Mouse (Mus musculus): ENCODE data around the gene Ltbp4. TPM values are rescaled to one million over a fixed set of nuclear protein-coding genes. Genes with fewer than 3 reads are reported as not detected.

Ltbp4 gene
- total RNA-seq, 1 experiment = 65.8 TPM

DNA sequence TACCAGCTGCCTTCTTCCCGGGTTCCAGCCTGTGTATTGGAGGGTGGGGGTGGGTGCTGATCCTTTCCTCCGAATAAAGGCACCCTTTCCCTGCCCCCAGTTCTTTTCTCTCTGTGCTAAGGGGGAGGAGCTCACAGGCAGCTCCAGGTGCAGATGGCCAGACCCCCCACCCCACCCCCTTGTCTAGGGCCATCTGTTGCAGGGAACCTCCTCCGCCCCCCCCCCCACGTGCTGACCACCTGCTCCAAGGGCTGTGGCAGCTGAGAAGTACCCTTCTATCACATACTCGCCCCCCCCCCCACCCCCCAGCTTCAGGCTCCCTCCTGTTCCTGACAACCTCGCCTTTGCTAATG, 79.7 kb downstream of the Ltbp4 start:
- H3K9me3 ChIP-seq (ENCODE audit: control insufficient read depth, insufficient read depth, low read depth, low read length) = no peaks in the 10 kb centered on the region
- H3K4me3 ChIP-seq (ENCODE audit: insufficient read depth in 1 of 2, low read depth in 1 of 2, low read length in 2 of 2, poor library complexity in 1 of 2, severe bottlenecking in 1 of 2) = peak overlapping the region; percentile 50 to 84; a peak in 2 of 4 replicates
- TF ChIP-seq ZNF384 (IDR thresholded peaks at IDR 0.05; ENCODE audit: low read depth, low read length) (no peak), CHD2 (IDR thresholded peaks at IDR 0.05; ENCODE audit: low read depth, low read length) (no peak), HCFC1 (IDR thresholded peaks at IDR 0.05; ENCODE audit: borderline replicate concordance, insufficient read depth, low read length) (no peak)
- H3K27ac ChIP-seq (ENCODE audit: insufficient read depth, low read depth, low read length, poor library complexity, severe bottlenecking) = peak overlapping the region; percentile 8
- H3K36me3 ChIP-seq (ENCODE audit: control insufficient read depth, insufficient read depth, low read length, poor library complexity, severe bottlenecking) = peaks cover 4% of the 10 kb centered on the region; the same call in 1 of the 2 replicates
- no peak for DNase-seq (ENCODE audit: low read depth, low spot score)
- peaks cover 2 to 8% of the 10 kb centered on the region in 2 experiments; a peak in 2 of 4 replicates for H3K4me1 ChIP-seq (ENCODE audit: control insufficient read depth in 2 of 2, insufficient read depth in 2 of 2, low read length in 2 of 2, poor library complexity in 1 of 2)
- H3K9ac ChIP-seq (ENCODE audit: insufficient read depth, low read depth, low read length, poor library complexity, severe bottlenecking) = peak overlapping the region; percentile 9; the same call in 1 of the 2 replicates
- in situ Hi-C loops (cut with MboI; ENCODE audit: low sequenced_read_pairs in 2 of 2, unreplicated experiment in 2 of 2) = no loop called here

DNA sequence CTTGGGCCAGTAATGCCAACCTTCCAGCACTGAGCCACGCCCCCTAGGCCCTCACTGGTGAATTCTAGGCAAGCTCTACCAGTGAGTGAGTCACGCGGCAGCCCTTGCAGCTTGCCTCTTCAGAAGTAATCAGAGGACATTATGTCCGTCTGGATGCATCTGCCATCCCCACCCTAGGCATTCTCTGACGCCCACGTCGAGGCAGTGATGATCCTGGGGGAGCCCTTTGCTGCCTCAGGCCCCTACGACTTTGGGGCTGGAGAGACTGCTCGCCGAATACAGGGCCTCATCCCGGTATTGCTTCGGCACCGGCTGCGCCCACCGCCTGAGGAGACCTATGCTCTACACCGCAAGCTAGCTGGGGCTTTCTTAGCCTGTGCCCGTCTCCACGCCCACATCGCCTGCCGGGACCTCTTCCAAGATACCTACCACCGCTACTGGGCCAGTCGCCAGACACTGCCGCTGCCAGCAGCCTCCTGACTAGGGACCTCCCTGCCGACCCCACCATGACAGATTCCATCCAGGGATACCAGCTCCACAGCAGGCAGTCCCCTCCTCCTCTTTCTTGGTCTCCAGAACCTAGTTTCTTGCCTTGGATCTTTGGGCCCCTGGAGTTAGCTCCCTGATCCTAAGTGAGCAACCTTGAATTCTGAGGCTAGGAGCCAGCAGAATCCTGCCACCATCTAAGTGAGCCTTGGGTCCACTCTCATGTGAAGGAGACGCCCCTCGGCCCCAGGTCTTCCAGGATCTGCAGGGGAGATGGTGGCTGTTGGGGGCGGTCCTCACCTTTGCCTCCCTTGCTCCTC, 80.2 kb downstream of the Ltbp4 start:
- Histone ChIP-seq H3K4me3 (ENCODE audit: insufficient read depth in 1 of 2, low read depth in 1 of 2, low read length in 2 of 2, poor library complexity in 1 of 2, severe bottlenecking in 1 of 2) (peak overlapping the region; percentile 33 to 72; a peak in 3 of 4 replicates), H3K4me1 (ENCODE audit: control insufficient read depth in 2 of 2, insufficient read depth in 2 of 2, low read length in 2 of 2, poor library complexity in 1 of 2) (peaks cover 2 to 8% of the 10 kb centered on the region in 2 experiments; a peak in 2 of 4 replicates), H3K9ac (ENCODE audit: insufficient read depth, low read depth, low read length, poor library complexity, severe bottlenecking) (peak overlapping the region; percentile 9; the same call in 1 of the 2 replicates), H3K27ac (ENCODE audit: insufficient read depth, low read depth, low read length, poor library complexity, severe bottlenecking) (no peak overlapping the region), H3K9me3 (ENCODE audit: control insufficient read depth, insufficient read depth, low read depth, low read length) (no peaks in the 10 kb centered on the region), H3K36me3 (ENCODE audit: control insufficient read depth, insufficient read depth, low read length, poor library complexity, severe bottlenecking) (peaks cover 2% of the 10 kb centered on the region; the same call in 1 of the 2 replicates)
- TF ChIP-seq MAFK (IDR thresholded peaks at IDR 0.05; ENCODE audit: insufficient read depth, low read depth, low read length) = no peak
- TF ChIP-seq CHD2 (IDR thresholded peaks at IDR 0.05; ENCODE audit: low read depth, low read length) = no peak
- TF ChIP-seq HCFC1 (IDR thresholded peaks at IDR 0.05; ENCODE audit: borderline replicate concordance, insufficient read depth, low read length) = no peak
- TF ChIP-seq ZNF384 (IDR thresholded peaks at IDR 0.05; ENCODE audit: low read depth, low read length) = no peak
- TF ChIP-seq ZC3H11A (IDR thresholded peaks at IDR 0.05; ENCODE audit: borderline replicate concordance, low read depth, low read length) = no peak
- in situ Hi-C loops (cut with MboI; ENCODE audit: low sequenced_read_pairs in 2 of 2, unreplicated experiment in 2 of 2) = no loop called here
- no peak for DNase-seq (ENCODE audit: low read depth, low spot score)

DNA sequence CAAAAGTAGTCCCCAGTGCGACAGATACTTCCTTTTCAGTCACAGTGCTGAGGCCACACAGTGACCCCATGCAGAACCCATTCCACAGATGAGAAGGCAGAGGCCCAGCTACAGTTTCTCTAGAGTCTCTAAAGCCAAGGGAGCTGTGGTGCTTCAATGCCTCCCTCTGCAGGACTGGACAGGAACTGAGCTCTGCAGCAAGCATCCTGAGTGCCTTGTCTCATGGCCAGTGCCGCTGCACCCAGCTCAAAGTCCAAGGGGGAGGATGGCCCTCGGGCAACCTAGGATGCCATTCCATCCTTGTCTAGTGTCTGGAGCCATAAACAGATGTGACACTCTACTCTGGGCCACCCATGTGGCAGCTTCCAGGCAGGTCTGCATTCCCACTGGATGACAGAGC, 81.8 kb downstream of the Ltbp4 start:
- in situ Hi-C loops (cut with MboI; ENCODE audit: low sequenced_read_pairs in 2 of 2, unreplicated experiment in 2 of 2) = no loop called here
- no peak for DNase-seq (ENCODE audit: low read depth, low spot score)
- no peak overlapping the region for H3K27ac ChIP-seq (ENCODE audit: insufficient read depth, low read depth, low read length, poor library complexity, severe bottlenecking)

More for the DNA sequence above, 81.8 kb downstream of the Ltbp4 start:
- Histone ChIP-seq H3K9ac (ENCODE audit: insufficient read depth, low read depth, low read length, poor library complexity, severe bottlenecking) (no peak overlapping the region), H3K4me1 (ENCODE audit: control insufficient read depth in 2 of 2, insufficient read depth in 2 of 2, low read length in 2 of 2, poor library complexity in 1 of 2) (peaks cover 2 to 12% of the 10 kb centered on the region in 2 experiments; a peak in 2 of 4 replicates), H3K4me3 (ENCODE audit: insufficient read depth in 1 of 2, low read depth in 1 of 2, low read length in 2 of 2, poor library complexity in 1 of 2, severe bottlenecking in 1 of 2) (no peak overlapping the region), H3K9me3 (ENCODE audit: control insufficient read depth, insufficient read depth, low read depth, low read length) (no peaks in the 10 kb centered on the region), H3K36me3 (ENCODE audit: control insufficient read depth, insufficient read depth, low read length, poor library complexity, severe bottlenecking) (no peaks in the 10 kb centered on the region)
- TF ChIP-seq ZC3H11A (IDR thresholded peaks at IDR 0.05; ENCODE audit: borderline replicate concordance, low read depth, low read length) = no peak
- TF ChIP-seq CHD2 (IDR thresholded peaks at IDR 0.05; ENCODE audit: low read depth, low read length) = no peak
- no peak for TF ChIP-seq HCFC1 (IDR thresholded peaks at IDR 0.05; ENCODE audit: borderline replicate concordance, insufficient read depth, low read length)
- TF ChIP-seq ZNF384 (IDR thresholded peaks at IDR 0.05; ENCODE audit: low read depth, low read length) = no peak
- TF ChIP-seq MAFK (IDR thresholded peaks at IDR 0.05; ENCODE audit: insufficient read depth, low read depth, low read length) = no peak

Other genes starting within 250 kb of the Ltbp4 start
- gene Cyp2f2, start 217.8 kb downstream of the Ltbp4 start, total RNA-seq (2012; rRNA removed) = not detected in 2 replicates
- 0.32 and 0.58 TPM in 2 replicates for gene Cyp2t4, start 184.0 kb downstream of the Ltbp4 start, total RNA-seq (2012; rRNA removed)
- 53.4 and 56.3 TPM in 2 replicates for gene Egln2, start 170.9 kb downstream of the Ltbp4 start, total RNA-seq (2012; rRNA removed)
- gene Rab4b, start 158.8 kb downstream of the Ltbp4 start, total RNA-seq (2012; rRNA removed) = 28.3 and 44.2 TPM in 2 replicates
- 1.3 TPM in 1 of 2 replicates, not detected in the other for gene Gm21983, start 156.6 kb downstream of the Ltbp4 start, total RNA-seq (2012; rRNA removed)
- 12.5 and 36.3 TPM in 2 replicates for gene Mia, start 156.5 kb downstream of the Ltbp4 start, total RNA-seq (2012; rRNA removed)
- 10.4 and 12.0 TPM in 2 replicates for gene BC024978, start 141.9 kb downstream of the Ltbp4 start, total RNA-seq (2012; rRNA removed)
- 113 and 129 TPM in 2 replicates for gene Snrpa, start 141.4 kb downstream of the Ltbp4 start, total RNA-seq (2012; rRNA removed)
- gene Itpkc, start 109.0 kb downstream of the Ltbp4 start, total RNA-seq (2012; rRNA removed) = 10.5 and 12.6 TPM in 2 replicates
- gene Coq8b, start 104.7 kb downstream of the Ltbp4 start, total RNA-seq (2012; rRNA removed) = 12.8 and 18.3 TPM in 2 replicates
- gene Numbl, start 79.3 kb downstream of the Ltbp4 start, total RNA-seq (2012; rRNA removed) = 11.9 and 14.1 TPM in 2 replicates
- gene Shkbp1, start 18.3 kb upstream of the Ltbp4 start, total RNA-seq (2012; rRNA removed) = 28.8 and 45.5 TPM in 2 replicates
- 1.4 and 1.5 TPM in 2 replicates for gene Gm20479, start 19.7 kb upstream of the Ltbp4 start, total RNA-seq (2012; rRNA removed)
- gene Sptbn4, start 110.0 kb upstream of the Ltbp4 start, total RNA-seq (2012; rRNA removed) = 9.1 and 18.6 TPM in 2 replicates
- gene Blvrb, start 110.3 kb upstream of the Ltbp4 start, total RNA-seq (2012; rRNA removed) = 22.0 and 29.6 TPM in 2 replicates
- gene Sertad3, start 136.1 kb upstream of the Ltbp4 start, total RNA-seq (2012; rRNA removed) = 5.4 and 6.2 TPM in 2 replicates
- 13.1 and 25.1 TPM in 2 replicates for gene Sertad1, start 149.2 kb upstream of the Ltbp4 start, total RNA-seq (2012; rRNA removed)
- 10.0 TPM in 2 replicates for gene Prx, start 161.6 kb upstream of the Ltbp4 start, total RNA-seq (2012; rRNA removed)
- 1.7 and 2.1 TPM in 2 replicates for gene Hipk4, start 185.6 kb upstream of the Ltbp4 start, total RNA-seq (2012; rRNA removed)
- 77.9 and 128 TPM in 2 replicates for gene Pld3, start 215.5 kb upstream of the Ltbp4 start, total RNA-seq (2012; rRNA removed)
- 12.6 and 15.9 TPM in 2 replicates for gene 2310022A10Rik, start 215.5 kb upstream of the Ltbp4 start, total RNA-seq (2012; rRNA removed)

All from ES-E14 (cell line).